8 mouse cellular contexts compared by ENCODE assay signal in genomic region chr4:98702201-98702894, GRCm38 (mm10). TPM values are rescaled to one million over a fixed set of nuclear protein-coding genes. Genes with fewer than 3 reads are reported as not detected.
A peak's percentile ranks its signal among the peaks of the same experiment; 100 is the strongest.
DNase-seq lines count a peak whose midpoint lies in the region; ATAC-seq and TF ChIP-seq lines count a peak whose summit lies in the region.

No protein-coding gene starts in this region.

- DNase-seq in brain, embryonic 14.5 days (ENCODE audit: low read depth) = peak; percentile 89
- peak; percentile 79 for DNase-seq in forebrain, embryonic 10.5 days (ENCODE audit: extremely low spot score, low spot score)
- DNase-seq in heart, postnatal 0 days (ENCODE audit: low spot score) = peak; percentile 72
- peak; percentile 64 to 86 for DNase-seq in kidney, postnatal 36 days
- peak; percentile 32 to 35 for DNase-seq in lung, adult 18-20 months
- peak; percentile 74 for DNase-seq in ovary, postnatal 14 days (ENCODE audit: low spot score)
- DNase-seq in urinary bladder, postnatal 14 days (ENCODE audit: low spot score) = peak; percentile 76

- H3K4me3 ChIP-seq in ES-Bruce4 (ENCODE audit: low read depth, low read length) = no peak overlapping the region
- H3K4me3 ChIP-seq in forebrain, embryonic 10.5 days = no peak overlapping the region
- H3K4me3 ChIP-seq in heart, postnatal 0 days (ENCODE audit: low read depth, low read length) = no peak overlapping the region

- no peak for TF ChIP-seq POLR2A in ES-Bruce4 (IDR thresholded peaks at IDR 0.05; ENCODE audit: insufficient read depth, low read length)
- TF ChIP-seq POLR2A in brain, embryonic 14.5 days (IDR thresholded peaks at IDR 0.05; ENCODE audit: borderline replicate concordance, extremely low read depth, insufficient read depth, insufficient read length, poor library complexity, severe bottlenecking) = no peak

- H3K27me3 ChIP-seq in ES-Bruce4 (ENCODE audit: control insufficient read depth, insufficient read depth, low read length, poor library complexity, severe bottlenecking) = no peaks in the 10 kb centered on the region
- no peaks in the 10 kb centered on the region for H3K27me3 ChIP-seq in forebrain, embryonic 10.5 days (ENCODE audit: poor library complexity, severe bottlenecking)
- no peaks in the 10 kb centered on the region for H3K27me3 ChIP-seq in heart, postnatal 0 days (ENCODE audit: control insufficient read depth, insufficient read depth, low read length)

- TF ChIP-seq CTCF in ES-Bruce4 (IDR thresholded peaks at IDR 0.05; ENCODE audit: low read depth, low read length) = peak; percentile 76
- TF ChIP-seq CTCF in brain, embryonic 14.5 days (IDR thresholded peaks at IDR 0.05; ENCODE audit: borderline replicate concordance, extremely low read depth, insufficient read depth, insufficient read length) = peak; percentile 88
- TF ChIP-seq CTCF in heart, postnatal 0 days (IDR thresholded peaks at IDR 0.05; ENCODE audit: low read depth) = peak; percentile 92

- H3K27ac ChIP-seq in ES-Bruce4 (ENCODE audit: insufficient read depth, low read length) = no peak overlapping the region
- H3K27ac ChIP-seq in forebrain, embryonic 10.5 days = no peak overlapping the region; the same call in 1 of the 2 replicates
- no peak overlapping the region for H3K27ac ChIP-seq in heart, postnatal 0 days (ENCODE audit: low read depth)

- WGBS in forebrain, embryonic 10.5 days = 30% methylated on average over 12 of the region's 12 CpGs
- 27% methylated on average over 12 of the region's 12 CpGs for WGBS in heart, postnatal 0 days

- H3K4me2 ChIP-seq in heart, postnatal 0 days (ENCODE audit: low read depth, low read length) = peak overlapping the region; percentile 40

- H3K4me1 ChIP-seq in ES-Bruce4 (ENCODE audit: control insufficient read depth, insufficient read depth, low read length) = peaks cover 1% of the 10 kb centered on the region
- H3K4me1 ChIP-seq in forebrain, embryonic 10.5 days = peaks cover 23% of the 10 kb centered on the region
- H3K4me1 ChIP-seq in heart, postnatal 0 days (ENCODE audit: control insufficient read depth, insufficient read depth) = peaks cover 5% of the 10 kb centered on the region

- no peak overlapping the region for H3K9ac ChIP-seq in ES-Bruce4 (ENCODE audit: low read depth, poor library complexity, severe bottlenecking)
- no peak overlapping the region for H3K9ac ChIP-seq in heart, postnatal 0 days (replicated peaks; ENCODE audit: low read depth, low read length)

- H3K9me3 ChIP-seq in ES-Bruce4 (replicated peaks; ENCODE audit: control insufficient read depth, insufficient read depth, low read length, poor library complexity, severe bottlenecking) = no peaks in the 10 kb centered on the region
- H3K9me3 ChIP-seq in forebrain, embryonic 10.5 days = no peaks in the 10 kb centered on the region
- H3K9me3 ChIP-seq in heart, postnatal 0 days (replicated peaks; ENCODE audit: control insufficient read depth, low read length) = no peaks in the 10 kb centered on the region

- peak; percentile 63 for ATAC-seq in heart, postnatal 0 days (ENCODE audit: insufficient read depth, low read depth)

- no peaks in the 10 kb centered on the region for H3K36me3 ChIP-seq in ES-Bruce4 (ENCODE audit: control insufficient read depth, insufficient read depth, low read length, poor library complexity, severe bottlenecking)
- no peaks in the 10 kb centered on the region for H3K36me3 ChIP-seq in forebrain, embryonic 10.5 days (replicated peaks)
- no peaks in the 10 kb centered on the region for H3K36me3 ChIP-seq in heart, postnatal 0 days (replicated peaks; ENCODE audit: control insufficient read depth, insufficient read depth, low read length)

- TF ChIP-seq EP300 in ES-Bruce4 (IDR thresholded peaks at IDR 0.05; ENCODE audit: insufficient read depth, low read depth, low read length) = no peak
- no peak for TF ChIP-seq EP300 in heart, postnatal 0 days (IDR thresholded peaks at IDR 0.05; ENCODE audit: low read depth)

RNA-seq across cellular contexts. Expression of gene L1td1, which starts 24.2 kb away (rescaled TPM):
- 236 and 254 TPM in 2 replicates for polyA plus RNA-seq in ES-Bruce4 (2011; ENCODE audit: insufficient read depth, insufficient read length, low read depth, missing spikeins)
- polyA plus RNA-seq in brain, embryonic 14.5 days (2012; rRNA removed) = 0.04 and 0.31 TPM in 2 replicates
- polyA plus RNA-seq in forebrain, embryonic 10.5 days (2016; fragmentation: Nextera tagmentation; extraction: Ambion mirVana) = 0.16 and 0.33 TPM in 2 replicates
- 0.11 TPM in 1 of 2 replicates, not detected in the other for total RNA-seq in heart, postnatal 0 days (2014; rRNA removed; ENCODE audit: low replicate concordance)
- not detected in 2 replicates for polyA plus RNA-seq in heart, postnatal 0 days (2015; fragmentation: Nextera tagmentation; extraction: Ambion mirVana)

Comparison
In these comparisons a context has a peak if more than half of its experiments do, and no peak if none do; other contexts are left out.
1. DNase-seq: peak in every context shown above with its lines; median percentile 89 in brain, embryonic 14.5 days; 79 in forebrain, embryonic 10.5 days; 76 in urinary bladder, postnatal 14 days; 75 in kidney, postnatal 36 days; 74 in ovary, postnatal 14 days; 72 in heart, postnatal 0 days; 34 in lung, adult 18-20 months.
2. RNA of gene L1td1, which starts 24.2 kb away (polyA plus RNA-seq): 236 to 254 TPM in ES-Bruce4; 0.16 to 0.33 TPM in forebrain, embryonic 10.5 days, 0.04 to 0.31 TPM in brain, embryonic 14.5 days and not detected in heart, postnatal 0 days; every median in the first group is over 100 times any median in the second.
3. Peak in every context shown above with its lines, with median percentiles within 50 percentile points of each other: CTCF ChIP-seq.